Mouse (Mus musculus): ENCODE measurements at regions not wholly inside any gene's neighbourhood (a gene's known extent, or its start where the extent isn't known, plus 50 kb on each side); places are given as distances from the start of the nearest gene placed in this dataset.

- TF ChIP-seq CTCF (IDR thresholded peaks at IDR 0.05; ENCODE audit: low read depth, low read length) (no peak), POLR2A (IDR thresholded peaks at IDR 0.05; ENCODE audit: borderline replicate concordance, low read depth, low read length) (no peak)
These were observed 85.6 kb upstream of the Epha4 start for GRCm38 (mm10) chr1:77600509-77600908.

Data from bone marrow macrophage, adult 2 months (primary cell).